Mouse (Mus musculus) spleen, adult 12 weeks (tissue): ENCODE results near the gene Plek.
"Not testable (repeated sequence)": the region's sequence is repeated elsewhere in the genome, so short reads cannot be mapped to it uniquely, and the experiment has no call there.

Experiments
- DNase-seq: peaks from one replicate; pipeline ENCODE4 v3.0.0; 2022; ENCODE audit warnings: low spot score

Gene Plek

GRCm38 (mm10) chr11:17051545-17052475 lies at the start of gene Plek, which contains the start of gene Cnrip1:
TSS of gene Plek (minus strand) at chr11:17052381.
TSS of gene Cnrip1 (plus strand) at chr11:17051586.
- DNase-seq: peak; percentile 7

DNA sequence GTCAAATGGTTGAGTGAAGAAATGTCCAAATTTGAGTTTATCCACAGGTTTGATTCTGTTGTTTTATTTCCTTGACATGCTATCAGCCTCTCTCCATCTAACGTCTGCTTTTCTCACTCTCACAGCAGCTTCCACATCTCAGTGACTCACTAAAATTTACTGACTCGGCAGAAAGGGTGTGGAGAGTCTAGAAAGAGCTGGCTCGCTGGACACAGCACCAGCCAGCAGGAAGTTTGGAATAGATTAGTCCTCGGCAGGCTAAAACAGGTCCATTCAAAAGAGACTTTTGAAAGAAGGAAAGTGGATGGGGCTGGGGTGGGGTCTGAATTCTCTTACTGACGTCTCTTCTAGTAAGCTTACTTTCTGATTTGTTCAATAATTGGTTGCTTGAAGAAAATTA lies 33.9 kb upstream of the Plek start:
- DNase-seq: no peak

- DNase-seq: no peak
Measured at GRCm38 (mm10) chr11:17083866-17084265, 31.7 kb upstream of the Plek start.

DNA sequence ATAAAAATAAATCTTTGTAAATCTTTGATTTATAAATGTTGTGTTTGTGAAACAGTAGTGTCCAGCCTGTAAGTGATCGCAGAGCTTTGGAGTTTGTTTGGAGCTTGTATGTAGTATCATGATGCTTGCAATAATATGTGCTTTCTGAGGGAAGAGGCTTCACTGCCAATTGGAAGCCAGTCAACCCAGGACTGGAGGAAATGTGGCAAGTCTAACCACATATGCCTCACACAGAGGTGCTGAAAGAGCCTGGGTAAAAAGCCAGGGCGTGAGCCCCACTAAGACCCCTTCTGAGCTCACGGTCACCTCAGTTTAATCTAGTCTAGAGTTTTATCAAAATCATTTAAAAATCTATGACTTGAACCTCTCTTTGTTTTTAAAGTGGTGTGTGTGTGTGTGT lies 31.3 kb upstream of the Plek start:
- DNase-seq: no peak

GRCm38 (mm10) chr11:17082953-17083352 lies 30.8 kb upstream of the Plek start:
- DNase-seq: no peak

- DNase-seq: no peak
Measured at GRCm38 (mm10) chr11:17082086-17082485, 29.9 kb upstream of the Plek start.

DNA sequence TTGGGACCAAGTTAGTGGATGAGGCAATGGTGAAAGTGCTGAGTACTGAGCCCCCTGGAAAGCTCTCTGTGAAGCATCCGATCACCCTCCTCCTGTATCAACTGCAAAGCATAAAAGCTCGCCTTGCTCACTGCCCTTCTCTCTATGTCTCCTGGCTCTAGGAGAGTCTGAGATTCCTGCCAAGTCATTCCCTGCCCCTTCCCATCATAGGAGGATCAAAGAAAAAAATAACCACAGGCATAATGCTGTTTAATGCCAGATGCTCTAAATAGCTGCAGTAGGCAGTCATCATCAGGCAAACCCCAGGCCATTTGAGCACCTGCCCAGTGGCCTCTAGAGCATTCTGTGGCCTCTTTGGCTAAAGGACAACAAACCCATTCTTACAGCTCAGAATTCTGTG lies 23.5 kb upstream of the Plek start:
- DNase-seq: no peak

DNA sequence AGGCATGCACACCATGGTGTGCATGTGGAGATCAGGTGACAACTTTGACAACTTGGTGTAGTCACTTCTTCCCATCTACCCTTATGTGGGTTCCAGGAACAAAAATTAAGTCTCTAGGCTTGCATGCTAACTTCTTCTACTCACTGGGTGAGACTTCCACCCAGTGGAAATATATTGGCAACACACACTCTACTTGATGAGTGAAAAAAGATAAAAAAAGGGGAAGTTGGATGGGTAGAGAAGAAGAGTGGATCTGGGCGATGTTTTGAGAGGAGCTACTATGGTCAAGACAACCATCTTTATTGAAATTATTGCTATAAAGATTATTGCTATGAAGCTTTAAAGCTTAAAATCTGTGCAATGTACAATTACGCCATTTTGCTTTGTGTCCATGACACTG lies 17.2 kb upstream of the Plek start:
- not testable (repeated sequence) for DNase-seq

DNA sequence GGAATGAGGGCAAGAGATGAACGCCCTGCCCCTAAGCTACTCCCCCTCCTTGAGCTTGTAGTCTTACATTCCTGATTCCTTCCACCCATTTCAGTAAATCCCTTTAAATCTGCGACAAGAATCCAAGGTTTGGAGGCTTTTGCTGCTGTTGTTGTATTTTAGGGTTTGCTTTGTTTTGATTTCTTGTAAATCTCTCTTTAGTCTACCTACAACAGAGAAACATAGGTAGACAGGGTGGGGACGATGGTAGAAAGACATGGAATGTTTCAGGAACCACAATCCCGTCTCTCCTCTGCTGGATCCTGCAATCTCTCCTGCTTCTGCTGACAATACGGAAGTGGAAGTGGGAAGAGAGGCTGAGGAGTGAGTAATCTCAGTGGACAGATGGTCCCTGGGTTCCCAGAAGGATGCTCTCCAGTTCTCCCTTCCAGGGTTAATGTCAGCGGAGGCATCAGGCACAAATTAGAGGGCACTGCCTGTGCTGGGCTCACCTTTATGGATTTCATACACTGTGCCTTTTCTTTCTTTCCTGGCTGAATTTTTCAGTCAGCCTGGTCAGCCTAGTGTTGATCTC lies 382 bp upstream of the Plek start:
- DNase-seq: no peak

GRCm38 (mm10) chr11:17045806-17046205 lies 6.4 kb downstream of the Plek start:
- no peak for DNase-seq

GRCm38 (mm10) chr11:17023984-17024383 lies 28.2 kb downstream of the Plek start:
- DNase-seq: no peak

GRCm38 (mm10) chr11:17023206-17023605 lies 29.0 kb downstream of the Plek start:
- DNase-seq: no peak

DNA sequence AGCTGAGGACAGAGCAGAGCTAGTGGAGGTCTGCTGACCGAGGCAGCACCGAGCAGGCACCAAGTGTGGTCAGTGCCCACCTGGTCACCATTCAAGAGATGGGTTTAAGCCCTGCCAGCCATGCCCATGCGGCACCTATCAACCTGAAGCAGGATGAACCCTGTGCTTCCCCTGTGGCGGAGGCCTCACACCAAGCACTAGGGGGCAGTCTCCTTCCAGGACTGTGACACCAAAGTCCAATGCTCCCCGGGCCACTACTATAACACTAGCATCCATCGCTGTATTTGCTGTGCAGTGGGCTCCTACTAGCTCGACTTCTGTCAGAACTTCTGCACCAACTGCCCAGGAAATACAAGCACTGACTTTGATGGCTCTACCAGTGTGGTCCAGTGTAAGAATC lies 32.9 kb downstream of the Plek start:
- DNase-seq: no peak

DNA sequence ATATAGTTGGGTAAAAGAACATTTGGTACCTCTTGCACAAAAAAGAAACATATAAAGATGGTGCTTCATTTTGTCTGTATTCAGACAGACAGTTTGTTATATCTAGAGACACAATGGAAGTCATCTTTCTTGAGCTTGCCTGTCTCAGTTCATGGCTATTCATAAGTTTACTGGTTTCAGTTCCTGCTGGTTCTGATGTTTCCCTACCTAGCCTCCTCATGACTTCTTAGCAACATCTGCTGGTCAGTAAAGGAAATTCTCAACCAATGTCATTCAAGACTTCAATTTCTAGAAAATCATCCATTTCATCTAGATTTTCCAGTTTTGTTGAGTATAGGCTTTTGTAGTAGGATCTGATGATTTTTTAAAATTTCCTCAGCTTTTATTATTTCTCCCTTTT lies 39.2 kb downstream of the Plek start:
- no peak for DNase-seq

DNA sequence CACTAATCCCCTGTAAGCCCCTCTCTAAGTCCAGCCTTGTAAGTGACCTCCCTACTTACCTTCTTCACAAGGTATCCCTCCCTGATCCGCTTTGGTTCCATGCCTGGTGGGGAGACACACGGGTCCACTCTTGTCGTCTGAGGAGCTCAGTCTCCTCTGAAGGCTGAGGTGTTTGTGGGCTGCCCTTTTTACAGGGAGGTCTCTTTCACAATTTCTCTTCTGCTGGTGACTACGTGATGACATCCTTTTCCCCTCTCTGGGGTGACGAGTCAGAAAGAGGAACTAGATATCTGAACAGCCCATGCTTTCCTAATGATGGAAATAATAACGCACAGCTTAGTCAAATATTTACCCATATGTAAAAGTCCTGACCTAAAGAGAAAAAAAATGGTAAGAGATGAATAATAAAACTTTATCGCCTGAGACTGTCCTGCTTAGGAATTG lies 43.7 kb downstream of the Plek start:
- peak; percentile 35 for DNase-seq

DNA sequence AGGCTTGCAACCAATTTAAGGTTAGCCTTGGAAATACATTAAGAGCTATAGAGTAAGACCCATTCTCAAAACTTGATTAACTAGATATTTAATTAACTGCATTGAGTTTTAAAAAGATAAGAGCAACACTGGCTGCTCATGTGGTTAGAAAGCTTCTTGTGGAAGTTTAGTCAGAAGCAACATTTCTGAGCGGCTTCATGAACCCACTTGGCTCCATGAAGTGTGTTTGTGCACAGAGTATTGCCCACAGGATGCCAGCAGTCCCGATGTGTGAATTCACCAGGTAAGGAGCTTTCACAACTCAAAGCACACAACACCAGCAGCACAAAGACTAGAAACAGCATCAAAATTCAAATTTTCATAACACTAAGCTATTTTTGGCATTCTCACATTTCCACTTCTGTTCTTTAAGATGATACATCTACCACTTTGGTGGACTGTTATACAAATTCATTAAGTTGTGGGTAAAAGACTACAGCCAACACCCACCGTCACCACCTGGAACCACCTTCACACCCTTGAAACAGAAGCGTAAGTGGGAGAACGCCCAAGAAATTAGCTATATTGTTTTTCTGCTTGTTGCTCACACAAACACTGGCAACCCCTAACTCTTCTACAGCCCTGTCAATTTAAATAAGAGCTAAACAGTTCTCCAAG lies 44.5 kb downstream of the Plek start:
- no peak for DNase-seq

GRCm38 (mm10) chr11:17006526-17006925 lies 45.7 kb downstream of the Plek start:
- DNase-seq: not testable (repeated sequence)

DNA sequence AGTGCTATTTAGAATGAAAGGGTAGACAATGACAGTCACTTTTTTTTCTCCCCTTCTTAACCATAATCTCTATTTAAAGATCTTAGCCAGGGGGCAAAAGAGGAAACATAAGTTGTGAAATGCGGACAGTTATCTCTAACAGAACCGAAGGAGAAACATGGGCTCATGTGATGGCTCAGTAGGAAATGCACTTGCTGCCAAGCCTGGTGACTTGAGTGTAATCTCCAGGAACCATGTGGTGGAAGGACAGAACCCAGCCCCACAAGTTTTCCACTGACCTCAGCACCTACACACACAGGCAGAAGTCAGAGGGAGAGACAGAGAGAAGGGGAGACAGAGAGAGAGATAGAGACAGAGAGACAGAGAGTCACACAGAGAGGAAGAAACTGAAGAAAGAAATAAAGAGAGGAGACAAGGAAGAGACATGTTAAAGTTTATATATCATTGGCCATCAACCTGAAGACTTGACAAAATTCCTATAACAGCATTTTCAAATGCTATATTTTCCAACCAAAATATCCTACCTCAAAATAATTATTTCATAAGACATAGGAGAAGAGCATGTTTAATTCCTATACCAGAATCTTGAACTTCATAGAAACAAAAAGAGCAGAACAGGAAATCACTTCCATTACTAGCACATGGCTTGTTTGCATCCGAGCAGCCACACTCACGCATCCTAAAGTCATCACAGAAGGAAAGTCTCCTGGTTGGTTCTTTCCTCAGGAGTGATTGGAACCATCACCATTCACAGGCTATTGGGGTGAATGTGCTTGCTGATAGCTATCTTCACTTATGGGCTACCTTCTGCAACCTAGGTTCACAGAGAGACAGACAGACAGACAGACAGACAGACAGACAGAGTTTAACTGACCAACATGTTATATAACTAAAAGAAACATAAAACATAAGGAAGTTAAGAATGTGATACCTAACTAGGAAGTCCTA lies 47.0 kb downstream of the Plek start:
- DNase-seq: no peak

- no peak for DNase-seq
Measured at GRCm38 (mm10) chr11:17003757-17004156, 48.4 kb downstream of the Plek start.

GRCm38 (mm10) chr11:17002739-17003373 lies 49.3 kb downstream of the Plek start:
- DNase-seq: no peak
